Mouse (Mus musculus) myocyte (in vitro differentiated cells): ENCODE data around the gene Gga3.
A peak's percentile ranks its signal among the peaks of the same experiment; 100 is the strongest.

ENCODE experiments used
- POLR2A ChIP-seq: IDR thresholded peaks from one replicate; pipeline ENCODE4 v1.6.1; 2011; ENCODE audit warnings: low read depth, mild to moderate bottlenecking, control low read depth, moderate library complexity; ENCODE audit not compliant: insufficient read length
- POLR2AphosphoS2 ChIP-seq: IDR thresholded peaks from one replicate; pipeline ENCODE4 v1.6.1; 2011; ENCODE audit warnings: low read depth, control low read depth; ENCODE audit not compliant: insufficient read length

- TF ChIP-seq POLR2AphosphoS2 = peak; percentile 41
- peak; percentile 13 for TF ChIP-seq POLR2A
These were observed 4.1 kb downstream of the Gga3 start for GRCm38 (mm10) chr11:115599722-115600121.
